Mouse (Mus musculus): ENCODE results near the gene Mark2.

The Mark2 gene

DNA sequence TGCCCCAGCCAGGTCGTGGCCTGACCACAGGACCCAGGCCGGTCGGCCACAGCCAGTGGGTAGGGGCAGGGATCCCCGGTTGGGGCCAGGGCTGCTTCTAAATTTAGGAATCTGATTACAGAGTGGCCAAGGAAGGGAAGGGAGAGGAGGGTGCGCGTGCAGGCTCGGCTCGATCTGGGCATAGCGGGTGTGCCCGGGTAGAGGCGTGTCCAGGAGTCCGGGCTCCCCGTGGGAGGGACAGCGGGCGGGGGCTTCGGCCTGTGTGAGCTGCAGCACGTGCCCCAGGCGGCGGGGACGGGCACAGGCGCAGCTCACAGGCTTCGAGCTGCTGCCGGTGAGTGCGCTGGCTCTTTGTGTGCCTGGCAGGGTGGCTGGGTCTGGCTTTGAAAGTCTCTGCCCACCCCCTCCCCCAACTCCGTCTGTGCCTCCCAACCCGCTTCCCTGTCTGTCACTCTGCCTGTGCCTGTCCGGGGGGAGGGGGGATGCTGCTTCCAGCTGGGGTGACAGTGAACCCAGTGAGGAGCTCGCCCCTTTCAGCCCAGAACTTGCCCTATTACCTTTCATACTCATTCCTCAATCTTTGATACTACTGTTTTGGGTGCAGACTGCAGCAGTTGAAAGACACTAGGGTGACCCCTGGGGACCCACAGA, 74.4 kb downstream of the Mark2 start, which contains the start of gene Rcor2:
Gene Rcor2, plus strand, starts transcription at position 235 of the 651 bp plus-strand sequence.
- DNase-seq (ENCODE audit: low read depth), result no peak

DNA sequence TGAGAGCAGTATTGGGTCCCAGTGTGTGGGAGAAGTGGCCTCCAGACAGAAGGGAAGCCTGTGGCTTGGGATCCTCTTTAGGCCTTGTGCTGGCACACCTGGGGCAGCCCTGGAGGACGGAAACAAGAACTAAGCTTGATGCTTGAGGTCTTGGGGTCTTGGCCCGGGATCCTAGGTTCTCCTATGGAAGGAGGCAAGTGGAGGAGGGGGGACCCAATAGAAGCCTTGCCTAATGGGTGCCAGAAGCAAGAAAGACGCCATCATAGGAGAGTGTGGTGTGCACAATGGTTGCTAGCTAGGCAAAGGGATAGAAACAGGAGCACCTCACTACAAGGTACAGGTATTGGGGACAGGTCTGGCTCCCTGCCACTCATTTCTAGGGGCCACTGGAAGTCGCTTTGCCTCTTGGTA, 75.2 kb downstream of the Mark2 start:
- no peak for DNase-seq (ENCODE audit: low read depth)

DNA sequence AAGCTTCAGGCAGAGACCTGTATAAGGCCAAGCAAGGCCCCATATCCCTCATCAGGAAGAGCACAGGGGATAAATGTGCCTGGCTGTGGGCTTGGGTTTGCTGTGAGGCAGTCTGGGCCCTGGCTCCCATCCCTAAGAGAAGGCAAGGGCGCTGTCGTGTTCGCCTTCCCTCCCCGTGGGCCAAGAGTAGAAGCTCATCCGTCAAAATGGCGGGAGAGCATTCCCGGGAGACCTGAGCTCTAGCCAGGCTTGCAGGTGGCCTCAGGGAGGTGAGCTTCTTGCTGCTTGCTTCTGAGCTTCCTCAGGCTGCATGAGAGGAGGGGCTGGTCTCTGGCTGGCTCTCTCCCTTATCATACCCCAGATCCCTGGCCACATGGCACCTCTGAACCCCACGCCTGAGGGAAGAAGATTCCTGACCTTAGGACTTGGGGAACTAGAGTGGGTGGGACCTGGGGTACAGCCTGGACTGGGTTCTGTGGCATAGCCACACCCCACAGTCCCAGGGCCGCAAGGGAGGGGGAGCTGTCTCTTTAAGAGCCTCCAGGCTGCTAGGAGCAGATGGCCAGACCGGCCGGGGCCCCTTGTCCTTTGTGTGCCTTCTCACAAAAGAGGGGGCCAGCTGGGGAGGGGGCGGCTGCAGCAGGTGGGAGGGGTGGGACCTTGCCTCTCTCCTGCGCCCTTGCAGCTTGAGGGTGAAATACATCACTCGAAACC, 76.0 kb downstream of the Mark2 start:
- no peak for DNase-seq (ENCODE audit: low read depth)

DNA sequence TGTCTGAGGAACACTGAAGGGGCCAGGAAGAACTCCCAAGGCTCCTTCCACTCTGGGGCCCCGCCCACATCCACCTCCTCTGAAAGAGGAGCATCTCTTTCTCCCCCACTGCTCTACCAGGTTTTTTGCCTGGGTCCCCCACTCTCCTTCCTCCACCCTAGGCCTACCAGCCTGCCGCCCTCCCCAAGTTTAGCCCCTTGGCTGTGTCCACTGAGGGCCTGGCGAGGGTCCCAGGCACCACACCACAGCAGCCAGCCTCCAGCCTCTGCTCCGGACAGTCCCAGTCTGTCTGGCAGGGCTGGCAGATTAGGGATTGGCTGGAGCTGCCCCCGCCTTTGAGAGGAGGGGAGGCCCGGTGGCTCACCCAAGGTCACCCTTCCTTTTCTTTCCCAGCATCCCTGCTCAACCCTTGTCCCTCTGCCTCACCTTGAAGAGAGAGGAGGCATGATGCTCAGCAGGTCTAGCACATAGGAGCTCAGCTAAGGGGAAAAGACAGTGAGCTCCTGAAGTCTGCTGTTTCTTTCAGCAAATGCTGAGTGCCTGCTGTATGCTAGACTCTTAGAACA, 76.8 kb downstream of the Mark2 start:
- no peak for DNase-seq (ENCODE audit: low read depth)

DNA sequence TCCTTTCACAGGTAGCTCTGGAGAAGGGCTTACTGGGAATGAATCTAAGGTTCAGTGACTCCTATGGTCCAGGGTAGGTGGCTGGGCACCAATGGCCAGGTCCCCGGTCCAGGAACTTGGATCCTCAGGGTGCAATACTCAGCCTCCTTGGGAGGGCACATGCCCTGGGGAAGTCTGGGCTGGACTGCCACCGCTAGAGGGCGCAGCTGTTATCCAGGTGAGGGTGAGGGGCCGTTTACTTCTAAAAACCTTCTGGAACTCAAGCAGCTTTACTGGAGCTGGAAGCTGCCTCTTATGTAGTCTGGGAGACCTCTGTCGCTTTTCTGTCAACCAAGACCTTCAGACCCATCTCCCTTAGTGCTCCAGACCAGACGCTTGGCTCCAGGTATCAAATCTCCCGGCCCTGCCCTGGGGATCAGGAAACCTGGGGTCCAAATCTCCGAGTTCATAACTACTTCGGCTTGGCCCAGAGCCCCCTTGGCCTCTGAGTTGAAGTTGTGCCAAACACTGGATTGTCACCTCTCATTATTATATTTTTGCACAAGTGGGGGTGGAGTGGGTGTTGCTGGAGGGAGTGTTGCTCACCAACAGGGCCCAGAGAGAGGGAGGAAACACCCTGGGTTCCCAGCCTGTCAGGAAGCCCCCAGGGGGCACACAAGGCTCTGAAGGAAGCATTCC, 77.4 kb downstream of the Mark2 start:
- no peak for DNase-seq (ENCODE audit: low read depth)

DNA sequence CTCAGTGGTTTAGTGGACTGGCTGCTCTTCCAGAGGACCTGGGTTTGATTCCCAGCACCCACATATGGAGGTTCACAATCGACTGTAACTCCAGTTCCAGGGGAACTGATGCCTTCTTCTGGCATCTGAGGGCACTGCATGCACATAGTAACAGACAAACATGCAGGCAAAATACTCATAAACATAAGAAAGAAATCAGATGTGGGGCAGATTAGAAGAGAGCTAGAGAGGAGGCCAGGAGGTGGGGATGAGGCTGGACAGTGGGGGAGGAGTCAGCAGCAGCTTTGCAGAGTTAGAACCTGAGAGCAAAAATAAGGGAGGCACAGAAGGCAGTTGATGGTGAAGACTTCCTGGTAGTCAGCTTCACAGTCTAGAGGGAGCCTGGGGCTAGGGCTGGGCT, 79.1 kb downstream of the Mark2 start:
- no peak for DNase-seq (ENCODE audit: low read depth)

DNA sequence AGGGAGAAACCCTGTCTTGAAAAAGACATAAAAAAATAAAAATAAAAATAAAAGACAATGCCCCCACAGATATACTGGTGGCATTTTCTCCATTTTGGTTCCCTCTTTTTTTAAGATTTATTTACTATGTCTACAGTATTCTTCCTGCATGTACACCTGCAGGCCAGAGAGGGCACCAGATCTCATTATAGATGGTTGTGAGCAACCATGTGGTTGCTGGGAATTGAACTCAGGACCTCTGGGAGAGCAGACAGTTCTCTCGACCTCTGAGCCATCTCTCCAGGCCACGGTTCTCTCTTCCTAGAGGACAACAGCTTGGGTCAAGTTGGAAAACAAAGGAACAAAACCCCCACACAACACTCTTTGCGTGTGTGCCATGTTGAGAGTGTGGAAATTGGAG, 79.7 kb downstream of the Mark2 start:
- DNase-seq (ENCODE audit: low read depth), result no peak

DNA sequence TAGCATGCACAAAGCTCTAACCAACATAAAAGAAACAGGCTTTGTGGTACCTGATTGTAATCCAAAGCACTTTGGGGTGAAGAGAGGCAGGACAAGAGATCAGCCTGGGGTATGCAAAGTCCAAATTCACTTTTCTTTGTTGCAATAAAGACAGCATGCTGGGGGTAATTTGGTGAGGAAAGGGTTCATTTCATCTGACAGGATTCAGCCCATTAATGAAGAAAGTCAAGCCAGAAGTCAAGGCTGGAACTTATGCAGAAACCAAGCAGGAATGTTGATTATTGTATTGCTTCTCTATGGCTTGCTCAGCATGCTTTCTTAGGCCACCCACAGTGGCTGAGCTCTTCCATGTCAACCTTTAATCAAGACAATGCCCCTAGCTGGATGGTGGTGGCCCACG, 80.2 kb downstream of the Mark2 start:
- DNase-seq (ENCODE audit: low read depth), result no peak

DNA sequence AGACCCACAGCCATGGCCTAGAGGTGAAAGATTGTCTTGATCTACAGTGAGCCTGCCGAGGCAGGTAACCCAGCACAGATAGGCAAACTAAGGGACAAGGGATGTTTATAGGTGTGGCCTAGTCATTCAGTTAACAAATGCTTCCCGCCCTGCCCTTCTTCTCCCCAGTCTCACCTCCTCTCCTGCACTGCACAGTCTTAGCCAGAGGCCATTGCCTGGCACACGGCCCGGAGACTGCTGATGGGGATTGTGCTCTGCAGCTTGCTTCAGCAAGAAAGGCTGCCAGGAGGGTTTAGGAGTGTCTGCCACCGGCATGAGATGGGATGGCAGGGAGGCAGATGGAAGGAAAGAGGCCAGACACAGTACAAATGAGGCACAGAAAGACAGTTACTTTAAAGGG, 83.8 kb downstream of the Mark2 start:
- DNase-seq (ENCODE audit: low read depth), result no peak

DNA sequence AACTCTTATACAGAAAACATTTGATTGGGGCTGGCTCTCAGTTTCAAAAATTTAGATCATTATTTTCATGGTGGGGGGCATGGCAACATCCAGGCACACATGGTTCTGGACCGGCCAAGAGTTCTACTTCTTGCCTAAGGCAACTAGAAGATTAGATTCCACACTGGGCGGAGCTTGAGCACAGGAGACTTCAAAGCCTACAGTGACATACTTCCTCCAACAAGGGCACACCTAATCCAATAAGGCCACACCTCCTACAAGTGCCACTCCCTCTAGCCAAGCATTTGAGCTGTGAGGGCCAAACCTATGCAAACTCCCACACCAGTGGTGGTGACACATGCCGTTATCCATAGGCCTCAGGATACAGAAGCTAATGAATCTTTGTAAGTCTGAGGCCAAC, 95.6 kb downstream of the Mark2 start:
- DNase-seq (ENCODE audit: low read depth), result no peak

DNA sequence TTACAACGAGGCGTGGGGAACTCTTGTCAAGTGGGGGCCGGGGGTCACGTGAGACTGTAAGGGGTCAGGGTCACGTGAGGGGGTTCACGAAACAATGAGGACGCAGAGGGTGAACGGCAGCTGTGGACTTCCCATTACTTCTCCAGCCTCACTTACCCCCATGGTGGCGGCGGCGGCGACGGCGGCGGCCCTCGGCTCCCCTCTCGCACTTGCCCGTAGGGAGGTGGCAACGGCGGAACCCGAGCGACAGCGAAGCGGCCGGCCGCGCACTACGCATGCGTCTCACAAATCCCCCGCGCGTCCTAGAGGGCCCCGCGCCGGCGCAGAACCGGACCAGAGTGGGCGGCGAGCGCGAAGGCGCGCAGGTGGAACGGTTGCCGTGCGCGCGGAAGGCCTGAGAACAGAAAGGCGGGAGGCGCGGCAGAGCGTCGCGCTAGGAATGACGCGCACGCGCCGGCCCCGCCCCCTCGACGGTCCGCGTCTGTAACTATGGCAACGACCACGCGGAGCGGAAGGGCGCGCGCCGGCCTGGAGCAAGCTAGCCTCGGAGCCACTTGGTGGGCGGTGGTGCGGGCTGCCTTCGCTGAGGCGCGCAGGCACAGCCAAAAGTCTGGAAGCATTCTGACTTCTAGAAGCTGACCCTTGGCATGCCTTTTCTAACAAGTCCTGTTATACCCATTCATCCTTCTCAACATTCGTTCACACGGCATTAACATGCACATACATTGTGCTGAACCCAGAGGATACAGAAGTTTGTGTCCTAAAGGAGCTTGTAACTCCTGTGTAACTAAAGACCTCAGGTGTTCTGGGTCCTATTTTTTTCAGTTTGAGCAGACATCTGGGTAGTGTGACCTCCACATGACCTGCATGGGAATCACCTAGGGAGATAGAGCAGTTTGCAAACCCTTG, 100.6 kb downstream of the Mark2 start, which contains the start of gene Naa40:
Gene Naa40, minus strand, starts transcription at position 402 of the 909 bp plus-strand sequence.
- peak; percentile 81 for DNase-seq (ENCODE audit: low read depth)

DNA sequence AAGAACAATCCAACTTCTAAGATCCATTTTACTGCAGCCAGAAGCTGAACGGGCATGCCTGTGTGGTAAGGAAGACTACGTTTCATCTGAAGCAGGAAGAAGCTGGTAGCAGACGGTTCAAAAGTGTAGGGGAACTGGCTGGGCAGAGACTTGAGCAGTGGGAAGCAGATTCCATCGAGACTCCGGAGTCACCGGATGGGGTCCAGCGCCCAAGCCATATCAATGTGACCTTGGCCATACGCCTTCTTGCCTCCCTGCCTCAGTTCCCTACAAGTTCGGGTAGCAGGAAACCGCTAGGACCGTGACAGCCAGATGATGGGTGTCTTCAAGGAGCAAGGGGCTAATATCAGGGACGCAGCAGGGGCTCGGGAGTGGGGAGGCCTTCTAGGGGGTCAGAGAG, 101.4 kb downstream of the Mark2 start:
- no peak for DNase-seq (ENCODE audit: low read depth)

DNA sequence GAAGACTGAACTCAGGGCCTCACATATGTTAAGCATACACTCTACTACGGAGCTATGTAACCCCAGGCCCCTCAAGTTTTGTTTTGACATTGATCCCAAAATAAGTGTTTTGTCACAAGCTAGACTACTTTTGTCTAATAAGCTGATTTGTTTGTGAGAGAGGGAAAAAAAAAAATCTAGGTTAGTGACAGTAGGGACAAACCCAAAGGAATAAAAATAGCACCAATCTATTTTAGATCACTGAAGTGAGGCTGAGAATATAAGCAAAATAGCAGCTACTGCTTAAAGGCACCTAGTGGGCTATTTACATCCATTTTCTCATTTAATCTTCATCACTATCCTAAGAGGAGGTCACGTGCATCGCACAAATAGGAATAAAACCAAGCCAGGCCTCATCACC, 102.1 kb downstream of the Mark2 start:
- no peak for DNase-seq (ENCODE audit: low read depth)

DNA sequence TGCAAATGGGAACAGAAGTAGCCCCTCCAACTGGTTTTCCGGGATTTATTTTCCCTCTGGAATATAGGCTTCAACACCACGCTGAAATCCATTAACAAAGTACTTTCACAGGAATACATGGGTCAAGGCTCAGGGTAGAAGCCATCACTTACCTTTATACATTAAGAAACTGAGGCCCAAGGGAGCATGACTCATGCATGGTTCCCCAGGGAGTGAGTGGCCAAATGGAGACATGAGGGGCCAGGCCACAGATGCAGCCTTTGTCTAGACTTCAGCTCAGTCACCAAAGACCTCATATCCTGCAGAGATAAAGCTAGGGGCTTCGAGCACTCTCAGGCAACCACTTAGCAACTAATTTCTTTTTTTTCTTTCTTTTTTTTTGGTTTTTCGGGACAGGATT, 104.9 kb downstream of the Mark2 start:
- no peak for DNase-seq (ENCODE audit: low read depth)

DNA sequence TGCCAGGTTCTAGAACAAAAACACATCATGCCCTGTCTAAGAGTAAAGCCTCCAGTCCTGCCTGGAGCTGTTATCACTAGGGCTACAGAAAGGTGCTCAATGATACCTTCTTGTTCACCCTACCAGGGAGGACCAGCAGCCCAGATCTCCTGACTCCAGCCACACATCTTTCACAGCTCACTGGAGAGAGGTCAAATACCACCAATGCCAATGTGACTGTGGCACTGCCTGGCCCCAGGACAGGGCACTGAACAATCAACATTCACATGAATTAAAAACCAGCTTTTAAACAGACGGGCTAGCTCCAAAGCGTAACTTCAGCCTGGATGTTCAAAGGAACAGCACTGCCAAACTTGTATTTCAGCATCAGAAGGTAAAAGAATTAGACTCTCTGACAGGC, 105.6 kb downstream of the Mark2 start:
- DNase-seq (ENCODE audit: low read depth), result no peak

DNA sequence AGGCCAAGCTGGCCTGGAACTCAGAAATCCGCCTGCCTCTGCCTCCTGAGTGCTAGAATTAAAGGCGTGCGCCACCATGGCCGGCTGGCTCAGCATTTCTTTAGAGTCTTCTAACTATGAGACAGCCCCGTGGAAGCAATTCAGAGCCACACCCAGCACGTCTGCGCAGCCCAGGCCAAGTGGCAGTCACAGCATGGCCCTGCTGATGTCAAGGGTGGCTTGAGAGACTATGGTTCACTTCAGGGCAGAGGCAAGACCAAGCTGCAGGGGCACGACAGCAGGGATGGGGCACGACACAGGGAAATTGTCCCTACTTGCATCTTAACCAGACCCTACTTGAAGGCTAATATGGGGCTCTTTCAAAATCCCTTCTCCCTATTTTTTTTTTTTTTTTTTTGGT, 106.2 kb downstream of the Mark2 start:
- no peak for DNase-seq (ENCODE audit: low read depth)

DNA sequence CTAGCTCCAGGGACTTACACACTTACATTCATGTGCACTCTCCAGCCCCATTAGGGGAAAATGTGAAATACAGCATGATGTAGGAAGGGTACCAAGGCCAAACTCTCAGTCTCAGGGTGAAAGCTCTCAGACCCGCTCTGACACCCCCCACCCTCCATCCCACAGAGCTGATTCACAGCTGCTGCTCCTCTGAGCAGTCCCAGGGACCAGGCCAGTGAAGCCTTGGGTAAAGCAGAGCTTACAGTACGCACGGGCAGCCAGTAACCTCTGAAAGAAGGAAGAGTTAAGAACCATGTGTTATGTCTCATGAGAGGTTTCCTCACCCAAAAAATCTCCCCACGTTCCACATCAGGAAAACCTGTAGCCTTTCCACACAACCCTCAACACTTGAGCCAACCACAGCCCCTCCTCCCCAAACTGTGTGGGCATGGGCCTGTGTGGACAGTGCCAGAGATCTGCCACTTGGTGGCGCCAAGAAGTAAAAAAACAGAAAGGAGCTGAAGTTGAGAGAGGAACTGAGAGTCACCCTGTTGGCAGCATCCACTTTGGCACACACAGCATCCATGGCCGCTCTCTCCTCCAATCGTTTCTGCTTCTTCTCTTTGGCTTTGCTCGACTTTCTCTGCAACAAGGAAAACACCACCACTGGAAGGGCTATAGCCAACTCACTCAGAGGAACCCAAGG, 107.0 kb downstream of the Mark2 start:
- peak; percentile 63 for DNase-seq (ENCODE audit: low read depth)

DNA sequence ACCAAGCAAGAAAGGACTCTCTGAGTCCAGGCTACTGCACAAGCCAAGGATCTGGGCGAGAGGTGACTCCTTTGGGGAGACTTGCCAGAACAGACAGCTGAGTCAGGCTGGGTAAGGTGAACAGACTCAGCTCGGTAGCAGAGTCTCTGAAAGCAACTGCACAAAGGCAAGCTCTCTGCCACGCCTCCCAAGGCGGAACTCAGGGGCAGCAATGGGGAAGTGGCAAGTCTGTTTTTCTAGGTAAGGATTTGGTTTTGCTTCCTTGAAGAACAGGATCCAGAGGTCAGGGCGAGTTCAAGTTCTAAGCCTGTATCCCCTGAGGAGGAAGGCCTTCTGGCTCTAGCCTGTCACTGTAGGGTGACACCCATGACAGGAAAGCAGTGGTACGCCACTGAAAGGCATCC, 115.1 kb downstream of the Mark2 start:
- no peak for DNase-seq (ENCODE audit: low read depth)
